Mouse (Mus musculus): ENCODE measurements around the gene Rassf9. TPM values are rescaled to one million over a fixed set of nuclear protein-coding genes. Genes with fewer than 3 reads are reported as not detected.

Gene Rassf9
- total and polyA plus RNA-seq, 3 experiments, result not detected

DNA sequence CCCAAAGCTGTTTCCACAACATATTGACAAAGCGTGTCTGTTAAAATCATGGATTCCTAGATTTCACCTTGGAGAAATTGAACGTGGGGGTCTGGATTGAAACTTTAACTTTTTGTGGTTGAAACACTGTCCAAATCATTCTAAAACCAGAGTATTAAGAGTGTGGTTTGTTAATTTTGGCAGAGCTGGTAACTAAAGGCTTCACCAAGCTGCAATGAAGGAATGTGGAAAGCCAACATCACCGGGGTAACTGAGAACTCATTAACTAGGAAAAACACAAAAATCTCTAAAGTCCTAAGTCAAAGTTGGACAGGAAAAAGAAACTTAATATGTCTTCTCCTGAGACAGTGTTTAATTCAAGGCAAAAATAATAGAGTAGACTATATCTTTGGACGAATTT is 41.9 kb downstream of the Rassf9 start:
- Histone ChIP-seq H3K9ac (ENCODE audit: insufficient read depth, low read depth) (no peak overlapping the region), H3K4me2 (ENCODE audit: insufficient read depth, low read depth, poor library complexity, severe bottlenecking) (no peak overlapping the region), H3K27ac (ENCODE audit: insufficient read depth, low read depth) (no peak overlapping the region), H3K4me3 (replicated peaks in 1 of 3; ENCODE audit: low read depth in 2 of 3, low read length in 2 of 3, poor library complexity in 1 of 3) (no peak overlapping the region), H3K4me1 (ENCODE audit: control insufficient read depth in 1 of 2, insufficient read depth in 2 of 2) (no peaks in the 10 kb centered on the region), H3K9me3 (replicated peaks; ENCODE audit: low read length) (peaks cover 12% of the 10 kb centered on the region), H3K36me3 (replicated peaks in 1 of 2; ENCODE audit: control insufficient read depth in 1 of 2, insufficient read depth in 1 of 2, low read length in 1 of 2) (no peaks in the 10 kb centered on the region), H3K27me3 (replicated peaks) (no peaks in the 10 kb centered on the region), H3K79me2 (replicated peaks; ENCODE audit: control insufficient read depth, extremely low read depth, insufficient read depth, poor library complexity, severe bottlenecking) (no peaks in the 10 kb centered on the region)
- TF ChIP-seq TBP (conservative IDR thresholded peaks at IDR 0.05; ENCODE audit: low read depth, low read length) (no peak), ETS1 (conservative IDR thresholded peaks at IDR 0.05; ENCODE audit: low read depth, low read length) (no peak), MAX (IDR thresholded peaks at IDR 0.05; ENCODE audit: low read length) (no peak), HCFC1 (IDR thresholded peaks at IDR 0.05; ENCODE audit: low read depth, low read length) (no peak), KAT2A (IDR thresholded peaks at IDR 0.05; ENCODE audit: insufficient replicate concordance, low read length) (no peak), EP300 (IDR thresholded peaks at IDR 0.05; ENCODE audit: low read length) (no peak), ZNF384 (IDR thresholded peaks at IDR 0.05; ENCODE audit: low read depth, low read length) (no peak), PAX5 (IDR thresholded peaks at IDR 0.05; ENCODE audit: low read length) (no peak), CHD2 (IDR thresholded peaks at IDR 0.05; ENCODE audit: low read length) (no peak), IRF4 (IDR thresholded peaks at IDR 0.05; ENCODE audit: low read depth, low read length) (no peak), CTCF (conservative IDR thresholded peaks at IDR 0.05 in 1 of 2, IDR thresholded peaks at IDR 0.05 in 1 of 2; ENCODE audit: low read depth in 2 of 2, low read length in 2 of 2) (no peak)
- no peak for DNase-seq (ENCODE audit: extremely low read depth)
- in situ Hi-C loops (cut with MboI; ENCODE audit: low pct_ligation_motif_present, low pct_unique_long_range_greater_than_20kb, low sequenced_read_pairs) (no loop called here), dilution Hi-C loops (cut with MboI; ENCODE audit: extremely low pct_ligation_motif_present, extremely low pct_unique_long_range_greater_than_20kb, low sequenced_read_pairs) (no loop called here)

DNA sequence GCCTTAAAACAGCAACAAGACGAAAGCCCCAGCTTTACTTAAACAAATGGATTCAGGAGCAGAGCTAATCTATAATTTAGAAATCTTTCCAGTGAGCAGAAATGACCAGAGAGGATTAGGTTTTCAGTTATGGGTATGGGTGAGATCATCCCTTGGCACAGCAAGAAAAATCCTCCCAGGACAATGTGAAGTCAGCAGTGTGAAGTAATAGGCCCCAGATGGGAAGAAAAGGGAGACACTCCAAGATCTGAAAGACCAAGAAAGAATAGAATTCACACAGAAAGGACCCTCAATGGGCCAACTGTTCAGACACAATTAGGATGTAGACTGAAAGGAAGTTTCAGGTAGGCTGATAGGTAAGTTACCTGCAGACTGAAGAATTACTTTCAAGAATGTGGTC is 50.5 kb downstream of the Rassf9 start:
- Histone ChIP-seq H3K79me2 (replicated peaks; ENCODE audit: control insufficient read depth, extremely low read depth, insufficient read depth, poor library complexity, severe bottlenecking) (no peaks in the 10 kb centered on the region), H3K9me3 (replicated peaks; ENCODE audit: low read length) (peaks cover 16% of the 10 kb centered on the region), H3K4me3 (replicated peaks in 1 of 3; ENCODE audit: low read depth in 2 of 3, low read length in 2 of 3, poor library complexity in 1 of 3) (no peak overlapping the region), H3K27me3 (replicated peaks) (no peaks in the 10 kb centered on the region), H3K4me1 (ENCODE audit: control insufficient read depth in 1 of 2, insufficient read depth in 2 of 2) (no peaks in the 10 kb centered on the region), H3K27ac (ENCODE audit: insufficient read depth, low read depth) (no peak overlapping the region), H3K36me3 (replicated peaks in 1 of 2; ENCODE audit: control insufficient read depth in 1 of 2, insufficient read depth in 1 of 2, low read length in 1 of 2) (no peaks in the 10 kb centered on the region), H3K9ac (ENCODE audit: insufficient read depth, low read depth) (no peak overlapping the region), H3K4me2 (ENCODE audit: insufficient read depth, low read depth, poor library complexity, severe bottlenecking) (no peak overlapping the region)
- DNase-seq (ENCODE audit: extremely low read depth), result no peak
- in situ Hi-C loops (cut with MboI; ENCODE audit: low pct_ligation_motif_present, low pct_unique_long_range_greater_than_20kb, low sequenced_read_pairs), result no loop called here
- dilution Hi-C loops (cut with MboI; ENCODE audit: extremely low pct_ligation_motif_present, extremely low pct_unique_long_range_greater_than_20kb, low sequenced_read_pairs), result no loop called here
- TF ChIP-seq RCOR1 (conservative IDR thresholded peaks at IDR 0.05; ENCODE audit: low read depth, low read length) (no peak), POLR2A (IDR thresholded peaks at IDR 0.05; ENCODE audit: low read depth, low read length) (no peak)

- H3K9ac ChIP-seq (ENCODE audit: insufficient read depth, low read depth), result no peak overlapping the region
- in situ Hi-C loops (cut with MboI; ENCODE audit: low pct_ligation_motif_present, low pct_unique_long_range_greater_than_20kb, low sequenced_read_pairs), result no loop called here
- dilution Hi-C loops (cut with MboI; ENCODE audit: extremely low pct_ligation_motif_present, extremely low pct_unique_long_range_greater_than_20kb, low sequenced_read_pairs), result no loop called here
- H3K36me3 ChIP-seq (replicated peaks in 1 of 2; ENCODE audit: control insufficient read depth in 1 of 2, insufficient read depth in 1 of 2, low read length in 1 of 2), result no peaks in the 10 kb centered on the region
- H3K4me2 ChIP-seq (ENCODE audit: insufficient read depth, low read depth, poor library complexity, severe bottlenecking), result no peak overlapping the region
- H3K9me3 ChIP-seq (replicated peaks; ENCODE audit: low read length), result peaks cover 33% of the 10 kb centered on the region
- no peaks in the 10 kb centered on the region for H3K4me1 ChIP-seq (ENCODE audit: control insufficient read depth in 1 of 2, insufficient read depth in 2 of 2)
- no peaks in the 10 kb centered on the region for H3K79me2 ChIP-seq (replicated peaks; ENCODE audit: control insufficient read depth, extremely low read depth, insufficient read depth, poor library complexity, severe bottlenecking)
- no peak overlapping the region for H3K4me3 ChIP-seq (replicated peaks in 1 of 3; ENCODE audit: low read depth in 2 of 3, low read length in 2 of 3, poor library complexity in 1 of 3)
- H3K27me3 ChIP-seq (replicated peaks), result no peaks in the 10 kb centered on the region
- H3K27ac ChIP-seq (ENCODE audit: insufficient read depth, low read depth), result no peak overlapping the region
- TF ChIP-seq MEF2A (IDR thresholded peaks at IDR 0.05; ENCODE audit: borderline replicate concordance, low read depth, low read length) (no peak), MAFK (IDR thresholded peaks at IDR 0.05; ENCODE audit: insufficient replicate concordance, low read length) (no peak), GABPA (IDR thresholded peaks at IDR 0.05; ENCODE audit: insufficient replicate concordance, low read depth, low read length) (no peak), ZMIZ1 (IDR thresholded peaks at IDR 0.05; ENCODE audit: low read depth, low read length) (no peak), EP300 (IDR thresholded peaks at IDR 0.05; ENCODE audit: low read length) (no peak)
- DNase-seq (ENCODE audit: extremely low read depth), result no peak
Measured at GRCm38 (mm10) chr10:102577970-102578369, 65.9 kb downstream of the Rassf9 start.

Data from CH12.LX (cell line).